Mouse (Mus musculus): ENCODE measurements around the gene Rplp1. TPM values are rescaled to one million over a fixed set of nuclear protein-coding genes. Genes with fewer than 3 reads are reported as not detected.

Gene Rplp1
- total RNA-seq, 2 experiments from 2014 or later: 1,323 to 1,423 TPM

GRCm38 (mm10) chr9:61878889-61879288 is 35.5 kb downstream of the Rplp1 start:
- peak; percentile 76 to 85 for DNase-seq (ENCODE audit: low spot score in 2 of 2)

- DNase-seq (ENCODE audit: low spot score in 2 of 2): no peak
Measured at GRCm38 (mm10) chr9:61877373-61878112, 36.8 kb downstream of the Rplp1 start.

GRCm38 (mm10) chr9:61873325-61873724 is 41.0 kb downstream of the Rplp1 start:
- DNase-seq (ENCODE audit: low spot score in 2 of 2): no peak

- DNase-seq (ENCODE audit: low spot score in 2 of 2): peak in 1 of 2 experiments; percentile 42
Measured at GRCm38 (mm10) chr9:61872246-61872941, 41.9 kb downstream of the Rplp1 start.

GRCm38 (mm10) chr9:61871839-61872238 is 42.5 kb downstream of the Rplp1 start:
- no peak for DNase-seq (ENCODE audit: low spot score in 2 of 2)

- no peak for DNase-seq (ENCODE audit: low spot score in 2 of 2)
Measured at GRCm38 (mm10) chr9:61867659-61868058, 46.7 kb downstream of the Rplp1 start.

Other genes starting within 250 kb of the Rplp1 start
- 1 to 10 TPM; 3.3 to 5.8 TPM for gene Kif23, start 32.2 kb upstream of the Rplp1 start, total RNA-seq (2021)
- 1 to 10 TPM; 2.0 to 3.8 TPM for gene Paqr5, start 112.3 kb upstream of the Rplp1 start, total RNA-seq (2021)
- gene Glce, start 208.1 kb upstream of the Rplp1 start, total RNA-seq (2021): 10 to 100 TPM; 19.6 to 22.5 TPM